19 mouse cellular contexts compared by ENCODE assay signal in genomic region chr19:53533236-53533635, GRCm38 (mm10). TPM values are rescaled to one million over a fixed set of nuclear protein-coding genes. Genes with fewer than 3 reads are reported as not detected.
DNase-seq lines count a peak whose midpoint lies in the region; ATAC-seq and TF ChIP-seq lines count a peak whose summit lies in the region.
"Had no signal": no experiment of that assay in that cellular context is flagged by ENCODE, and none has a peak within 500 bp of the region (broad histone marks: within the 10 kb centered on the region; RNA-seq: fewer than 3 reads in every experiment).

No protein-coding gene starts in this region.

- no peaks in the 10 kb centered on the region for H3K27me3 ChIP-seq in cerebellum, adult 2 months (ENCODE audit: control insufficient read depth, insufficient read depth, low read length)
- no peaks in the 10 kb centered on the region for H3K27me3 ChIP-seq in heart, embryonic 13.5 days (replicated peaks)
- H3K27me3 ChIP-seq in heart, embryonic 11.5 days (ENCODE audit: control insufficient read depth, insufficient read depth, low read length), result no peaks in the 10 kb centered on the region
- no peaks in the 10 kb centered on the region for H3K27me3 ChIP-seq in intestine, postnatal 0 days (replicated peaks; ENCODE audit: control insufficient read depth, insufficient read depth, low read length)
- no peaks in the 10 kb centered on the region for H3K27me3 ChIP-seq in intestine, embryonic 15.5 days (replicated peaks)

- peaks cover 31% of the 10 kb centered on the region for H3K36me3 ChIP-seq in heart, embryonic 13.5 days
- peaks cover 4% of the 10 kb centered on the region; the same call in 1 of the 2 replicates for H3K36me3 ChIP-seq in heart, embryonic 11.5 days (ENCODE audit: control insufficient read depth, insufficient read depth, low read length)
- H3K36me3 ChIP-seq in intestine, postnatal 0 days (ENCODE audit: control insufficient read depth, insufficient read depth), result peaks cover 16% of the 10 kb centered on the region
- no peaks in the 10 kb centered on the region; the same call in 1 of the 2 replicates for H3K36me3 ChIP-seq in intestine, embryonic 15.5 days
- H3K36me3 ChIP-seq: embryonic facial prominence, embryonic 12.5 days; forebrain, embryonic 15.5 days had no signal

- TF ChIP-seq POLR2A in cerebellum, adult 2 months (IDR thresholded peaks at IDR 0.05; ENCODE audit: borderline replicate concordance, insufficient read depth, low read length), result no peak

- no peak for TF ChIP-seq CTCF in cerebellum, adult 2 months (IDR thresholded peaks at IDR 0.05; ENCODE audit: borderline replicate concordance, insufficient read depth, low read depth, low read length)
- no peak for TF ChIP-seq CTCF in intestine, postnatal 0 days (IDR thresholded peaks at IDR 0.05; ENCODE audit: low read depth)

- no peak for ATAC-seq in heart, embryonic 13.5 days (ENCODE audit: extremely low read depth, insufficient number of reproducible peaks, low FRiP score, low TSS enrichment)
- ATAC-seq in heart, embryonic 11.5 days (replicated peaks; ENCODE audit: insufficient number of reproducible peaks, low FRiP score, low TSS enrichment), result no peak
- no peak for ATAC-seq in intestine, postnatal 0 days
- ATAC-seq in intestine, embryonic 15.5 days, result no peak
- ATAC-seq: CD4-positive, CD25-positive, alpha-beta regulatory T cell, adult 4 months; forebrain, embryonic 13.5 days; forebrain, embryonic 15.5 days; forebrain, postnatal 0 days had no signal

- H3K4me1 ChIP-seq in cerebellum, adult 2 months (ENCODE audit: control insufficient read depth, insufficient read depth, low read length), result peaks cover 31% of the 10 kb centered on the region
- H3K4me1 ChIP-seq in heart, embryonic 13.5 days, result peaks cover 40% of the 10 kb centered on the region
- H3K4me1 ChIP-seq in heart, embryonic 11.5 days (ENCODE audit: control insufficient read depth, insufficient read depth, low read length), result peaks cover 28% of the 10 kb centered on the region
- peaks cover 1% of the 10 kb centered on the region; the same call in 1 of the 2 replicates for H3K4me1 ChIP-seq in intestine, postnatal 0 days (replicated peaks; ENCODE audit: control insufficient read depth, insufficient read depth, low read length)
- H3K4me1 ChIP-seq in intestine, embryonic 15.5 days (replicated peaks), result peaks cover 23% of the 10 kb centered on the region

- no peak overlapping the region for H3K4me2 ChIP-seq in heart, embryonic 13.5 days
- H3K4me2 ChIP-seq in heart, embryonic 11.5 days, result no peak overlapping the region
- H3K4me2 ChIP-seq in intestine, postnatal 0 days (replicated peaks; ENCODE audit: low read depth), result no peak overlapping the region
- no peak overlapping the region for H3K4me2 ChIP-seq in intestine, embryonic 15.5 days (replicated peaks)
- H3K4me2 ChIP-seq: embryonic facial prominence, embryonic 12.5 days; forebrain, embryonic 13.5 days; forebrain, embryonic 15.5 days had no signal

- WGBS in cerebellum, adult 2 months, result 16% methylated on average over 7 of the region's 7 CpGs
- WGBS in heart, embryonic 13.5 days, result 83% methylated on average over 7 of the region's 7 CpGs
- 80% methylated on average over 7 of the region's 7 CpGs for WGBS in heart, embryonic 11.5 days (ENCODE audit: insufficient replicate concordance)
- 69% methylated on average over 7 of the region's 7 CpGs for WGBS in intestine, postnatal 0 days
- 79% methylated on average over 7 of the region's 7 CpGs for WGBS in intestine, embryonic 15.5 days

- no peaks in the 10 kb centered on the region for H3K9me3 ChIP-seq in heart, embryonic 13.5 days
- no peaks in the 10 kb centered on the region for H3K9me3 ChIP-seq in heart, embryonic 11.5 days (replicated peaks; ENCODE audit: control insufficient read depth, low read length)
- H3K9me3 ChIP-seq in intestine, postnatal 0 days (ENCODE audit: control insufficient read depth), result no peaks in the 10 kb centered on the region
- H3K9me3 ChIP-seq in intestine, embryonic 15.5 days, result no peaks in the 10 kb centered on the region
- H3K9me3 ChIP-seq: embryonic facial prominence, embryonic 10.5 days; embryonic facial prominence, embryonic 12.5 days; forebrain, embryonic 13.5 days; forebrain, embryonic 15.5 days had no signal

- H3K27ac ChIP-seq in cerebellum, adult 2 months (ENCODE audit: insufficient read depth, low read length), result peak overlapping the region; percentile 76
- H3K27ac ChIP-seq in heart, embryonic 13.5 days (replicated peaks), result no peak overlapping the region
- H3K27ac ChIP-seq in heart, embryonic 11.5 days (ENCODE audit: low read depth, low read length), result no peak overlapping the region
- H3K27ac ChIP-seq in intestine, postnatal 0 days (ENCODE audit: low read depth, low read length), result no peak overlapping the region
- no peak overlapping the region for H3K27ac ChIP-seq in intestine, embryonic 15.5 days
- H3K27ac ChIP-seq: embryonic facial prominence, embryonic 10.5 days; embryonic facial prominence, embryonic 12.5 days; forebrain, embryonic 13.5 days; forebrain, embryonic 15.5 days had no signal

- peak overlapping the region; percentile 71 for H3K4me3 ChIP-seq in cerebellum, adult 2 months (replicated peaks; ENCODE audit: insufficient read depth, low read depth, low read length)
- H3K4me3 ChIP-seq in heart, embryonic 13.5 days, result no peak overlapping the region
- H3K4me3 ChIP-seq in heart, embryonic 11.5 days (ENCODE audit: low read depth, low read length), result no peak overlapping the region
- H3K4me3 ChIP-seq in intestine, postnatal 0 days (ENCODE audit: low read depth, low read length), result no peak overlapping the region
- no peak overlapping the region for H3K4me3 ChIP-seq in intestine, embryonic 15.5 days (replicated peaks)
- H3K4me3 ChIP-seq: embryonic facial prominence, embryonic 10.5 days; embryonic facial prominence, embryonic 12.5 days; forebrain, embryonic 13.5 days; forebrain, embryonic 15.5 days had no signal

- 0 out of 2 replicates have a peak overlapping the region, but pooled peaks have one; percentile 2 for H3K9ac ChIP-seq in heart, embryonic 13.5 days
- no peak overlapping the region for H3K9ac ChIP-seq in heart, embryonic 11.5 days (ENCODE audit: low read depth, low read length)
- 0 out of 2 replicates have a peak overlapping the region, but pooled peaks have one; percentile 3 for H3K9ac ChIP-seq in intestine, postnatal 0 days (ENCODE audit: low read depth, low read length)
- H3K9ac ChIP-seq in intestine, embryonic 15.5 days, result no peak overlapping the region
- H3K9ac ChIP-seq: embryonic facial prominence, embryonic 12.5 days; forebrain, embryonic 13.5 days; forebrain, embryonic 15.5 days; forebrain, postnatal 0 days had no signal

- no peak for DNase-seq in cerebellum, adult 2 months
- no peak for DNase-seq in cerebellum, adult 11-12 months
- DNase-seq in adrenal gland, adult 18-20 months (ENCODE audit: low spot score in 2 of 2), result no peak
- DNase-seq: adrenal gland, adult 8-10 months; adrenal gland, postnatal 14 days; adrenal gland, postnatal 36 days; B cell, adult 2 months; cerebellum, adult 11 months; cerebellum, adult 8-10 months; forebrain, postnatal 0 days had no signal

RNA-seq across cellular contexts. Expression of gene Dusp5, which starts 4.3 kb away (rescaled TPM):
- polyA plus RNA-seq in cerebellum, adult 2 months (2012; rRNA removed), result 80.4 and 87.9 TPM in 2 replicates
- 7.8 and 8.0 TPM in 2 replicates for polyA plus RNA-seq in heart, embryonic 13.5 days (2015; fragmentation: Nextera tagmentation; extraction: Ambion mirVana)
- 9.2 and 9.4 TPM in 2 replicates for polyA plus RNA-seq in heart, embryonic 11.5 days (2014; fragmentation: Nextera tagmentation; extraction: Ambion mirVana)
- polyA plus RNA-seq in intestine, postnatal 0 days (2015; fragmentation: Nextera tagmentation; extraction: Ambion mirVana), result 12.4 and 14.6 TPM in 2 replicates
- 8.7 and 9.0 TPM in 2 replicates for polyA plus RNA-seq in intestine, embryonic 15.5 days (2015; fragmentation: Nextera tagmentation; extraction: Ambion mirVana)
- total RNA-seq in adrenal gland, adult 18-20 months (2021), result 10 to 100 TPM in 1 of 2 experiments, 1 to 10 TPM in 1; 6.5 to 13.6 TPM

RNA-seq across cellular contexts. Expression of gene Nutf2-ps1, which starts 55.6 kb away (rescaled TPM):
- polyA plus RNA-seq in cerebellum, adult 2 months (2012; rRNA removed), result 17.0 and 17.3 TPM in 2 replicates
- polyA plus RNA-seq in heart, embryonic 13.5 days (2015; fragmentation: Nextera tagmentation; extraction: Ambion mirVana), result 283 and 325 TPM in 2 replicates
- 283 and 319 TPM in 2 replicates for polyA plus RNA-seq in heart, embryonic 11.5 days (2014; fragmentation: Nextera tagmentation; extraction: Ambion mirVana)
- polyA plus RNA-seq in intestine, postnatal 0 days (2015; fragmentation: Nextera tagmentation; extraction: Ambion mirVana), result 105 and 125 TPM in 2 replicates
- polyA plus RNA-seq in intestine, embryonic 15.5 days (2015; fragmentation: Nextera tagmentation; extraction: Ambion mirVana), result 366 and 397 TPM in 2 replicates
- 10 to 100 TPM; 63.0 to 71.1 TPM for total RNA-seq in adrenal gland, adult 18-20 months (2021)

Comparison
In these comparisons a context has a peak if more than half of its experiments do, and no peak if none do; other contexts are left out.
1. H3K9ac ChIP-seq: peak in heart, embryonic 13.5 days (single experiment) and intestine, postnatal 0 days (single experiment); none in heart, embryonic 11.5 days (single experiment) and intestine, embryonic 15.5 days (single experiment).